Mouse (Mus musculus) common myeloid progenitor, adult 5-6 weeks (primary cell): ENCODE measurements around the gene Gm11146. TPM values are rescaled to one million over a fixed set of nuclear protein-coding genes. Genes with fewer than 3 reads are reported as not detected.

Source experiments
- ATAC-seq: replicated peaks from 2 replicates; pipeline ENCODE4 v1.8.0; 2016; ENCODE audit warnings: low read depth, mild to moderate bottlenecking, moderate TSS enrichment, inconsistent platforms; ENCODE audit not compliant: poor library complexity, severe bottlenecking
- total RNA-seq: library from RNA; stranded (forward); fragments of 200-1000, 187-1606 nt; gene quantifications from 2 replicates; pipeline ENCODE4 v1.2.3, GENCODE M21; 2017

Gm11146 gene
- total RNA-seq, 1 experiment from 2014 or later: not detected

DNA sequence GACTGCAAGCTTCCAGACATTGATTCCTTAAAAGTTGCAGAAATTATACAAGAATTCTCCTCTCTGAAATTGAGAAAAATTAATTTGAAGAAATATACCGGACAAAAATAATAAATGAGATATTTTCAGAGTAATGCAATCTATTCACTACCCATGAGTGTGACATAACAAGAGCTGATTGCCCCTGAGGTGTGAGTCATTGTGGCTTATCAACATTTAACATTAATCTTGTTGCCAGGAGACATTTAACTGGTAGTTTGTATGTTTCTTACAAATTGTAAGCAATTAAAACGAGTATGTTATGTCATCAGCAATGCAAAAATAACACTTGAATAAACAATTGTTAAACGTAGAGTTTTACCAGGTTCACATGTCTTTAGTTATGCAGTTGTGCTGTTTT lies 33.5 kb downstream of the Gm11146 start:
- ATAC-seq: 0 out of 2 replicates have a peak, but pooled peaks have one; percentile 39

DNA sequence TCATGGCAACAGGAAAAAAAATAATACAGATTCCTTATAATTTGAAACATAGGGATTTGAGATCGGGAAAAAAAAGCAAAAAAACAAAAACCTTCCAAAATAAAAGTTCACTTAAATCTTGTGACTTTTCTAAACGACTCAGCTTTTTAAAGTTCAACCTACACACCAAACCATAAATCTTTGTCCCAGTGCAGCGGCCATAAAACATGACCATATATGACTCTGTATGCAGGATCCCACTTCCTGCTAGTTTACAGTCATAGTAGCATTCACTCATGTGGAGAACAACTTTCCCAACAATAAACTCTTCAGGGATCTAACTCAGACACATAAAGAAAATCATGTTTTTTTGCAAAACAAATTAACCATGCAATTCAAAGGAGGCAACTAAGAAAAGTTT lies 39.0 kb downstream of the Gm11146 start:
- no peak for ATAC-seq

DNA sequence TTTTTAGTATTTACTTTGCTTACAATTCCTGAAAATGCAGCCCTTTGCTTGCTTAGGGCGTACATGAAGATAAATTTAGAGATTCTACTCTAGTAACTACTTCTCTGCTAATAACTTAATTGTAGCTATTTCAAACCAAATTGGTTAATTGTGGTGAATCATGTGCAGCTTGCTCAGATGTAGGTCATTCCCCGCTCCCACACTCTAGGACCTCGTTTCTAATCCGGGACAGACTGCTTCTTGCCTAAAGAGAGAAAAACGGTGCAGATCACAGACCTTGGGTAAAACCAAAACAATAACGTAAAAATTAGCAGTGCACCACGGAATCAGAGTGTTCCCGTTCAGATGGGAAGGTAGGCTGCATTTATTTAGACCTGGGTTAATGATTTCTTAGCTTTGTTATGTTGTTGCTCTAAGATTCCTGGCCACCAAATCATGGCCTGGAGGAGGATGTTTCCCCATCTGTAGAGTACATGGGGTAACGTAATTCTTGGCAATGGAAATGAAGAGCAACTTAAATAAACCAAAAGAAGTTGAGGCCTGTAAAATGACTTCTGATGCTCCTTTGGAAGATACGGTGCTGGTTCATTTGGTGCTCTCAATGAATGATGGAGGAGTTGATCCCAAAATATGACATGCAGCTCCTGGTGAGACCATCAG lies 45.3 kb downstream of the Gm11146 start:
- no peak for ATAC-seq

DNA sequence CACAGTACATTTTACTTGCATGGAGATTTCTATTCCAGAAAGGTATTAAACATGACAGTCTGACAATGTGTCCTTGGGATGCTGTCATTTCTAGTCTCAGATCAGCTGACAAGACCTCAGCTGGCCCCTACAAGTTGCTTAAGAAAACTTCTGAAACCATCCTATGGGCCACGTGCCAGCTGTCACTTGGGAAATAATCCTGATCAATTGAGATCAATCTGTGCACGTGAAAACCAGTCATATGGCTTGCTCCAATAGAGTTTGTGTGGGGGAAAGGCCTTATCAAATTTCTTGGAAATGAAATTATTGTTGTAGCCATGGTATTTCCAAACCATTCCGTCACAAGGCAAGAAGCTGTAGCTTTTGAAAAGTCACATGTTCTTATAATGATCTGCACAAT lies 50.8 kb downstream of the Gm11146 start:
- no peak for ATAC-seq
